Mouse (Mus musculus) spleen, postnatal 10 days (tissue): ENCODE measurements around the gene D230025D16Rik.
A peak's percentile ranks its signal among the peaks of the same experiment; 100 is the strongest.
"Not testable (repeated sequence)": the region's sequence is repeated elsewhere in the genome, so short reads cannot be mapped to it uniquely, and the experiment has no call there.

Experiments used
- DNase-seq, 2 experiments: peaks; one replicate each; pipeline ENCODE4 v3.0.0; 2021 to 2022; ENCODE audit warnings: low spot score in 2 of 2

D230025D16Rik gene

GRCm38 (mm10) chr8:105291802-105292201 lies 66.9 kb downstream of the D230025D16Rik start:
- not testable (repeated sequence) for DNase-seq

GRCm38 (mm10) chr8:105292471-105292870 lies 67.5 kb downstream of the D230025D16Rik start:
- no peak for DNase-seq

- DNase-seq = no peak
These were observed 68.5 kb downstream of the D230025D16Rik start for GRCm38 (mm10) chr8:105293405-105293804.

GRCm38 (mm10) chr8:105294776-105295175 lies 69.8 kb downstream of the D230025D16Rik start:
- no peak for DNase-seq

- DNase-seq = no peak
These were observed 70.3 kb downstream of the D230025D16Rik start for GRCm38 (mm10) chr8:105295256-105295655.

- no peak for DNase-seq
These were observed 71.1 kb downstream of the D230025D16Rik start, which contains the start of gene Exoc3l for GRCm38 (mm10) chr8:105295895-105296573. Exoc3l (minus strand) TSS chr8:105296101.

- DNase-seq = peak; percentile 86 to 94
These were observed 72.7 kb downstream of the D230025D16Rik start, which contains the start of gene E2f4 for GRCm38 (mm10) chr8:105297511-105298192. E2f4 (plus strand) TSS chr8:105297663.

- peak; percentile 59 to 63 for DNase-seq
These were observed 73.7 kb downstream of the D230025D16Rik start for GRCm38 (mm10) chr8:105298351-105299252.

GRCm38 (mm10) chr8:105299962-105300361 lies 75.0 kb downstream of the D230025D16Rik start:
- DNase-seq = peak; percentile 77 to 87
